Mouse (Mus musculus) kidney, adult 2 months (tissue): ENCODE results near the gene Grk3.

Source experiments
- CTCF ChIP-seq: fragments of 200-500 bp; conservative IDR thresholded peaks from 2 replicates; pipeline ENCODE4 v1.5.1; 2011; ENCODE audit warnings: low read depth, mild to moderate bottlenecking, control low read depth, low read length, moderate library complexity, mixed read lengths; ENCODE audit not compliant: insufficient read depth, insufficient read length
- POLR2A ChIP-seq: fragments of 200-500 bp; IDR thresholded peaks from one replicate; pipeline ENCODE4 v1.6.1; 2011; ENCODE audit warnings: low read depth, low read length, control low read depth

GRCm38 (mm10) chr5:112907504-112907903 is 108.1 kb downstream of the Grk3 start:
- no peak for TF ChIP-seq CTCF
- TF ChIP-seq POLR2A, result no peak
